Mouse (Mus musculus): ENCODE results near the gene Vps33a. TPM values are rescaled to one million over a fixed set of nuclear protein-coding genes. Genes with fewer than 3 reads are reported as not detected.

Vps33a gene
- polyA plus RNA-seq, 1 experiment = 15.9 TPM

GRCm38 (mm10) chr5:123487659-123488395, 85.0 kb downstream of the Vps33a start:
- 67% methylated on average over 11 of the region's 11 CpGs for WGBS
- no peak for DNase-seq
- TF ChIP-seq CTCF (IDR thresholded peaks at IDR 0.05; ENCODE audit: insufficient read depth, low read length) (no peak), POLR2A (IDR thresholded peaks at IDR 0.05; ENCODE audit: borderline replicate concordance, extremely low read depth, low read depth, low read length) (no peak)
- no peak overlapping the region for H3K4me3 ChIP-seq (replicated peaks; ENCODE audit: extremely low read depth, low read depth, low read length)
- no peaks in the 10 kb centered on the region for H3K4me1 ChIP-seq (ENCODE audit: control insufficient read depth, insufficient read depth, low read length)

Other genes starting within 250 kb of the Vps33a start
- 9.4 and 11.9 TPM in 2 replicates for gene Bcl7a, start 229.2 kb downstream of the Vps33a start, polyA plus RNA-seq (2012; rRNA removed)
- gene Mlxip, start 178.2 kb downstream of the Vps33a start, polyA plus RNA-seq (2012; rRNA removed) = 61.2 and 75.4 TPM in 2 replicates
- 3.4 and 3.8 TPM in 2 replicates for gene Lrrc43, start 83.7 kb downstream of the Vps33a start, polyA plus RNA-seq (2012; rRNA removed)
- not detected in 2 replicates for gene Il31, start 83.5 kb downstream of the Vps33a start, polyA plus RNA-seq (2012; rRNA removed)
- 5.8 and 8.5 TPM in 2 replicates for gene B3gnt4, start 62.6 kb downstream of the Vps33a start, polyA plus RNA-seq (2012; rRNA removed)
- 37.4 and 58.4 TPM in 2 replicates for gene Diablo, start 48.9 kb downstream of the Vps33a start, polyA plus RNA-seq (2012; rRNA removed)
- gene Gm49027, start 47.5 kb downstream of the Vps33a start, polyA plus RNA-seq (2012; rRNA removed) = 14.2 and 15.2 TPM in 2 replicates
- 30.3 and 49.8 TPM in 2 replicates for gene Clip1, start 111.6 kb upstream of the Vps33a start, polyA plus RNA-seq (2012; rRNA removed)
- 26.8 and 29.5 TPM in 2 replicates for gene Zcchc8, start 148.1 kb upstream of the Vps33a start, polyA plus RNA-seq (2012; rRNA removed)
- gene Rsrc2, start 176.4 kb upstream of the Vps33a start, polyA plus RNA-seq (2012; rRNA removed) = 8.7 and 16.0 TPM in 2 replicates
- gene Kntc1, start 176.7 kb upstream of the Vps33a start, polyA plus RNA-seq (2012; rRNA removed) = 0.34 and 1.3 TPM in 2 replicates